Mouse (Mus musculus) lung, adult 2 months (tissue): ENCODE measurements around the gene Gm10160. TPM values are rescaled to one million over a fixed set of nuclear protein-coding genes. Genes with fewer than 3 reads are reported as not detected.
A peak's percentile ranks its signal among the peaks of the same experiment; 100 is the strongest.

Source experiments
- DNase-seq: peaks from one replicate; pipeline ENCODE4 v3.0.0; 2022
- H3K4me1 ChIP-seq: fragments of 200-500 bp; 2 replicates; pipeline ENCODE4 v1.6.1; 2011; ENCODE audit warnings: low read length; ENCODE audit not compliant: control insufficient read depth, insufficient read depth
- H3K4me3 ChIP-seq: fragments of 200-500 bp; replicated peaks from 2 replicates; pipeline ENCODE3; 2011; ENCODE audit warnings: low read depth, mild to moderate bottlenecking, control low read depth, low read length; ENCODE audit errors: extremely low read depth
- CTCF ChIP-seq: fragments of 200-500 bp; IDR thresholded peaks from 2 replicates; pipeline ENCODE4 v1.5.1; 2011; ENCODE audit warnings: mild to moderate bottlenecking, low read length, control low read depth; ENCODE audit not compliant: insufficient read depth
- POLR2A ChIP-seq: fragments of 200-500 bp; IDR thresholded peaks from 2 replicates; pipeline ENCODE4 v1.6.1; 2011; ENCODE audit warnings: low read depth, mild to moderate bottlenecking, control low read depth, low read length, borderline replicate concordance; ENCODE audit errors: extremely low read depth
- WGBS: fragments of 180-500 bp; shearing (Covaris S2); methylation state at CpG from one replicate; pipeline ENCODE4 v1.1.7; 2018; 5-methylcytosine and 5-hydroxymethylcytosine counted together
- polyA plus RNA-seq: library from polyadenylated mRNA; depleted of rRNA; stranded (reverse); fragments of >200 nt; gene quantifications from 2 replicates; pipeline ENCODE4 v1.2.3, GENCODE M21; 2012

Gene Gm10160
- polyA plus RNA-seq, 1 experiment, result not detected

- Histone ChIP-seq H3K4me3 (no peak overlapping the region), H3K4me1 (peaks cover 9% of the 10 kb centered on the region; the same call in 1 of the 2 replicates)
- DNase-seq, result no peak
- no peak for TF ChIP-seq CTCF
- TF ChIP-seq POLR2A, result no peak
- WGBS, result 40% methylated on average over 5 of the region's 5 CpGs
Measured at GRCm38 (mm10) chr7:81860996-81861395, 5.4 kb upstream of the Gm10160 start.

- Histone ChIP-seq H3K4me1 (peaks cover 9% of the 10 kb centered on the region; the same call in 1 of the 2 replicates), H3K4me3 (peak overlapping the region; percentile 31)
- no peak for DNase-seq
- WGBS, result 27% methylated on average over 11 of the region's 11 CpGs
- TF ChIP-seq POLR2A (no peak), CTCF (no peak)
Measured at GRCm38 (mm10) chr7:81860071-81860470, 4.5 kb upstream of the Gm10160 start.

GRCm38 (mm10) chr7:81858968-81859721, 3.6 kb upstream of the Gm10160 start, which contains the start of gene Tm6sf1:
Gene Tm6sf1 (plus strand): TSS chr7:81859001.
- TF ChIP-seq CTCF (no peak), POLR2A (peak; percentile 29; the same call in 1 of the 2 replicates)
- no peak for DNase-seq
- Histone ChIP-seq H3K4me1 (peaks cover 14% of the 10 kb centered on the region), H3K4me3 (peak within 1 kb of the TSS; percentile 68)
- WGBS, result 1% methylated on average over 63 of the region's 64 CpGs

- Histone ChIP-seq H3K4me1 (peaks cover 8% of the 10 kb centered on the region; the same call in 1 of the 2 replicates), H3K4me3 (no peak overlapping the region)
- TF ChIP-seq CTCF, result no peak
- TF ChIP-seq POLR2A, result no peak
- 29% methylated on average over 9 of the region's 9 CpGs for WGBS
- no peak for DNase-seq
Measured at GRCm38 (mm10) chr7:81858236-81858635, 2.6 kb upstream of the Gm10160 start.

GRCm38 (mm10) chr7:81856221-81856620, 627 bp upstream of the Gm10160 start:
- WGBS, result 69% methylated on average over 4 of the region's 4 CpGs
- H3K4me3 ChIP-seq, result no peak overlapping the region
- TF ChIP-seq POLR2A (no peak), CTCF (no peak)
- no peak for DNase-seq
- H3K4me1 ChIP-seq, result peaks cover 8% of the 10 kb centered on the region; the same call in 1 of the 2 replicates

- H3K4me3 ChIP-seq, result no peak overlapping the region
- DNase-seq, result no peak
- H3K4me1 ChIP-seq, result peaks cover 5% of the 10 kb centered on the region; the same call in 1 of the 2 replicates
- TF ChIP-seq CTCF, result no peak
- TF ChIP-seq POLR2A, result no peak
- 21% methylated on average over 8 of the region's 8 CpGs for WGBS
Measured at GRCm38 (mm10) chr7:81854568-81855307, 856 bp downstream of the Gm10160 start.

- no peak for DNase-seq
- peaks cover 5% of the 10 kb centered on the region; the same call in 1 of the 2 replicates for H3K4me1 ChIP-seq
- 53% methylated on average over 3 of the region's 3 CpGs for WGBS
- no peak overlapping the region for H3K4me3 ChIP-seq
- TF ChIP-seq POLR2A (no peak), CTCF (no peak)
Measured at GRCm38 (mm10) chr7:81851706-81852105, 3.9 kb downstream of the Gm10160 start.

GRCm38 (mm10) chr7:81850171-81850570, 5.4 kb downstream of the Gm10160 start:
- no peak for TF ChIP-seq CTCF
- no peak for TF ChIP-seq POLR2A
- Histone ChIP-seq H3K4me1 (peaks cover 5% of the 10 kb centered on the region; the same call in 1 of the 2 replicates), H3K4me3 (no peak overlapping the region)
- DNase-seq, result no peak
- 88% methylated on average over 6 of the region's 6 CpGs for WGBS

GRCm38 (mm10) chr7:81849633-81850032, 6.0 kb downstream of the Gm10160 start:
- H3K4me1 ChIP-seq, result 0 out of 2 replicates have a peak, but pooled peaks cover 2% of the 10 kb centered on the region
- no peak for TF ChIP-seq CTCF
- no peak for TF ChIP-seq POLR2A
- no peak for DNase-seq
- 88% methylated on average over 7 of the region's 7 CpGs for WGBS
- H3K4me3 ChIP-seq, result no peak overlapping the region

- TF ChIP-seq CTCF (no peak), POLR2A (no peak)
- WGBS, result 78% methylated on average over 5 of the region's 5 CpGs
- no peaks in the 10 kb centered on the region for H3K4me1 ChIP-seq
Measured at GRCm38 (mm10) chr7:81849214-81849613, 6.4 kb downstream of the Gm10160 start.

More at GRCm38 (mm10) chr7:81849214-81849613, 6.4 kb downstream of the Gm10160 start:
- no peak overlapping the region for H3K4me3 ChIP-seq
- DNase-seq, result no peak
